Mouse (Mus musculus): ENCODE measurements around the gene Fbxo31. TPM values are rescaled to one million over a fixed set of nuclear protein-coding genes. Genes with fewer than 3 reads are reported as not detected.

Gene Fbxo31
- total RNA-seq, 2 experiments from 2014 or later = 89.8 to 109 TPM

DNA sequence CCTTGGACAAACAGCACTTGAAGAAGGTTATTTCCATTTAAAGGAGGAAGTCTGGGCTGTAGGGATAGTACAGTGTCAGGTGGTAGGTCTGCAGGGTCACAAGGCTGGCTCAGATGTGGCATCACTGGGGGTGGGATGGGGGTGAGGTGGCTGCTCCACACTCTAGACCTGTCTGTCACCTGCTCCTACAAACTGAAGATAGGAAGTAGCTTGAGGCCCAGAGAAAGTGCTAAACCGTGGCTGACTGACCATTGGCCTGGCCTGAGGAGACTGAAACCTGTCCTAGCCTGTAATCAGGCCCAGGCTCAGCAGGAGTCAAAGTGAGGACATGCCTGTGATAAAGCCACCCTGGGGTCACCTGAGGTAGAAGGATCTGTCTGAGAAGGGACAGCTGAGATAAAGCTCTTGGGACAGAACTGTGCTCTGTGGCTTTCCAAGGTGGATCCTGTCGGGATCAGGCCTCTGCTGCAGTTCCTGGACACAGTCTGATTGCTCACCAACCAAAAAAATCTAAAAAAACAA lies 10.7 kb upstream of the Fbxo31 start:
- DNase-seq = no peak

GRCm38 (mm10) chr8:121588750-121589149 lies 10.1 kb upstream of the Fbxo31 start:
- DNase-seq = no peak

GRCm38 (mm10) chr8:121585159-121585825 lies 6.7 kb upstream of the Fbxo31 start:
- peak; percentile 99 for DNase-seq

GRCm38 (mm10) chr8:121584730-121585129 lies 6.1 kb upstream of the Fbxo31 start:
- no peak for DNase-seq

GRCm38 (mm10) chr8:121583653-121584052 lies 5.0 kb upstream of the Fbxo31 start:
- DNase-seq = peak; percentile 59

DNA sequence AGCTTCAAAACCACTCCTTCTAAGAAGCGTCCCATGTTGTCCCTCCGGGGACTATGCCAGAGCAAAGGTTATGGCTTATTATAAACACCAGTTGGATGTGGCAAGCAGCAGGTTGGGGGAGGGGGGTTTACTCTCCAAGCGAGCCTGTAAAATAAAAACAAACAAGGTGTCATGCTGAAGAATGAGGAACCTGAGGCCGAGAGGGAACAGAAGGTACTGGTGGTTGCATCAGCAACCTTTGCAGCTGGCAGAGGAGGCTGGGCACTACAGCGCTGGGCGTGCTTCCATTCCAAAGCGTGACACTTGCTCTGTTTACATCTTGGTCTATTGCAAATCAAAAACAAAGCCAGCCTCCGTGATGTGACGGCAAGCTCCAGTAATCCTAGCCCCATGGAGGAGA lies 1.9 kb upstream of the Fbxo31 start:
- DNase-seq = peak; percentile 62

- no peak for DNase-seq
These were observed 593 bp downstream of the Fbxo31 start for GRCm38 (mm10) chr8:121577751-121578675.

DNA sequence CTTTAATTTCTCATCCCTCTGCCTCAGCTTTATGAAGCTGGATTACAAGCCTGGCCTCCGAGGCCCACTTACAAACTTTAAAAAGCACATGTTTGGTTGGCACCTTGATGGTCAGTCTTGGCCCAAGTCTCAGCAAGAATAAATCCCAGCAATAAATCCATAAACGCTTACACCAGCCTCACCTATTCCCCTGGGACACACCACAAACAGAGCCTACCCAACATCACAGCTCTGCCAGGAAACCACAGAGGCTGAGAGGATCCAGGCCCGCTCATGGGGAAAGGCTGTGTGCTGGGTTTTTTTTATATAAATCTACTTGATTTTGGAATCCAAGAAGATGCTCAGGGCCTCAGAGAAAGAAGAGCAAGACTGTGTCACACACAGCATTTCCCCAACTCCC lies 2.9 kb downstream of the Fbxo31 start:
- no peak for DNase-seq

DNA sequence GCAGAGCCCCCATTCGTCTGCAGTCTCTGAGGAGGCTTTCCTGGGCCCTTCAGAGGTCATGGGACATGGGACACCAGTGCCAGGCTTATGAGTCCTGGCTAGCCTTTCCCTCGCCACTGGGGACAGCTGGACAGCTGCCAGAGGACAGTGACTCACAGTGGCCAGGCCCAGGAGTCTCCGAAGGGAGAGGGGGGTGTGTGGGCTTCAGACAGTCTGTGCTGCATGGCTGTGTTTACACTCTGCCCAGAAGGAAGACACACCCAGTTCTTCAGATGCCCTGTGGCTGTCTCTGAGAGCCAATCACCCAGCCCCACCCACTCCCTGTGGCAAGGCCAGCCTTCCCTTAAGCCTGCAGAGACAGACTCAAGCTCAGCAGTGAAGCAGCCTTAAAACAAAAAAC lies 5.3 kb downstream of the Fbxo31 start:
- DNase-seq = peak; percentile 85

DNA sequence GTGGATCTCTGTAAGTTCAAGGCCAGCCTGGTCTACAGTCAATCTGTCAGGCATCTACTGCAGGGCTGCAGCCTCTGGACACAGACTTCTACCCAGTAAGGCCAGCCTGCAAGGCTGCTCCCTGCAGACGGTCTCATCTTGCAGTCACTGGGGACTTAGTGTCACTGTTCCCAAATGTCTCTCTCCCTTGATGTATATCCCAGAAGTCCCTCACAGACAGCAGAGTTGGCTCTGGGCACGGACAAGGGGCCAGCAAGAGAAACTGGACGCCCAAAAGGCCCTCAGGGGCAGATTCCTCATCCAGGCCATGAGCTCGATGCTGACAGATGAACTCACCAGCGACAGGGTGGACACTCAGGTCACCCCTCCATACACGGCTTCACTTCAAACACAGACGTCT lies 6.5 kb downstream of the Fbxo31 start:
- peak; percentile 76 for DNase-seq

DNA sequence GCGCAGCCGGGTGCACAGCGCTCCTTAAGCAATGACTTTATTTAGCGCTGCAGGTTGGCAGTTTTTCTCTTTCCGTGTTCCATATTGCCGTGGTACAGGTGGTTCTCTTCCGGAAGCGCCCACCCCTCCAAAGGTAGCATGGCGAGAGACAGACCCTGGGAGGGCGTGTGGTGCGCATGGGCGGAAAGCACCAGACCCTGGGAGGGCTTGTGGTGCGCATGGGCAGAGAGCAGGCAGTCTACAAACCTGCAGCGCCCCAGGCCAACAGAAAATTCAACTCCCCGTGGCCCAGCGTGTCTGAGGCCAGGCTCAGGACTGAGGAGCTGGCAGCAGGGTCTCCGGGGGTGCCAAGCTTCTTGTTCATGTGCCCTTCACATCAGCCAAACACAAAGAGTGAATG lies 7.8 kb downstream of the Fbxo31 start:
- DNase-seq = no peak

DNA sequence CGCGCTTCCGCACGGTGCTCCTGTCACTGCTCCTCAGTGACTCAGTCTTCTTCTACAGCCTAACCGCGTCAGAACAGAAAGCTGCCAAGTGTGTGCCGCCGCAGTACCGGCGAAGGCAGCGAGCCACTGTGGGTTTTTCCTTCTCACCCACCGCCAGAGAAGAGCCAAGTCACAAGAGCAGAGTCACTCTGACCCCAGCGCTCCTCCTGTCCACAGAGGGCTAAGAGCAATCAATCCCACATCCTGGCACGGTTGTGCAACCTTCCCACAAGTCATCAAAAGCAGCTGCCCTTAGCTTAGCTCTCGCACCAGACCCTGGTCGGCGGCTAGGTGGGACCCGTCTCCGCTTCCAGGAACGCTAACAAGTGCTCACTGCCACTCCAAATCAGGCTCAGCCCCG lies 8.3 kb downstream of the Fbxo31 start:
- peak; percentile 64 for DNase-seq

DNA sequence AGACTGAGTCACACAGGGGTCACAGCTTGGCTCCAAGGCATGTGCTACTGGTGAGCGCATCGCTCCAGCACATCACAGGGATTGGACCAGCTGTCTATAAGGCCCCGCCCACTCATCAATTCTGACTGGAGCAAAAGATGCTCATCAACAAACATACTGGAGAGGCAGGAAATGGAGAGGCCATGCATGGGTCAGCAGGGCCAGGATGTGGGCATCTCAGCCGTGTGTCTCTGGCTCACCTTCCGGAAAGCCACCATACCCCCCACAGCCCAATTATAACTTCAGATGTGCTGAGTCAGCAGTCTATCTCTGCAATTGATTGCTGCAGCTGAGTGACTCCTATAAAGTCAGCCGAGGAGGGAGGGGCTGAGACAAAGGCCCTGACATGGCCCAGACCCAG lies 10.3 kb downstream of the Fbxo31 start:
- DNase-seq = no peak

DNA sequence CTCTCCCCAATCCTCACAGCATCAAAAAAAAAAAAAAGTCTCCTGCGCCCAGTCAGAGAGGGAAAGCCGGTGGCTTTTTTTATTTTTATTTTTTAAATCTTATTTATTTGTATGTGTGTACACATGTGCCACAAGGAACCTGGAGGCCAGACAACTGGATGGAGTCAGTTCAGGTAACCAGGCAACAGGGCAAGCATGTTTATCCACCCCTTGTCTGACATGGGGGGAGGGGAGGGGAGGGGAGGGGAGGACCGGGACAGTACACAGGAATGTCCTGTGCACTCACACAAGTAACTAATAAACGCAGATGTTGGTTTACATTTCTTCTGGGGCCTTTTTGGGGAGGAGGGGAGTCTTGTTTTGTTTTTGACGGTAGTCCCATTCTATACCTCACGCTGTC lies 14.9 kb downstream of the Fbxo31 start:
- no peak for DNase-seq

GRCm38 (mm10) chr8:121562941-121563351 lies 15.7 kb downstream of the Fbxo31 start:
- peak; percentile 95 for DNase-seq

GRCm38 (mm10) chr8:121561636-121562345 lies 16.8 kb downstream of the Fbxo31 start:
- peak; percentile 67 for DNase-seq

GRCm38 (mm10) chr8:121560432-121561100 lies 18.0 kb downstream of the Fbxo31 start:
- no peak for DNase-seq

GRCm38 (mm10) chr8:121559801-121560200 lies 18.8 kb downstream of the Fbxo31 start:
- DNase-seq = no peak

DNA sequence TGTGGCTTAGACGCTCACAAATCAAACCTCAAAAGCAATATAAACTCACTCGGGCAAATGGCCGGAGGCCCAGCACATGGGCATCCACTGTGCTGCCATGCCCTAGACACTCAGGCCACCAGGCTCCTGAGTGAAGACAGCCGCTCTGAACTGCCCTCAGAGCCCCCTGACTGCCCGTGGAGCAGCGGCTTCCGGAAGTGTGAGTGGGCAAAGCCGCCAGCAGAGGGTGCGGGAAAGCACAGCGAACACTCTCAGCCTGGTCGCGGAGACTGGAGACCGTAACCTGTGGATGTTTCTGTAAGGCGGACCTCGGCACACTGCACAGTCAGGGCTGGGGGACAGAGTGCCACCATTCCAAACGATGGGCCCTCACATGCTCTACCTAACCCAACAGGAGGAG lies 20.1 kb downstream of the Fbxo31 start:
- no peak for DNase-seq

- DNase-seq = no peak
These were observed 20.9 kb downstream of the Fbxo31 start for GRCm38 (mm10) chr8:121557746-121558145.

DNA sequence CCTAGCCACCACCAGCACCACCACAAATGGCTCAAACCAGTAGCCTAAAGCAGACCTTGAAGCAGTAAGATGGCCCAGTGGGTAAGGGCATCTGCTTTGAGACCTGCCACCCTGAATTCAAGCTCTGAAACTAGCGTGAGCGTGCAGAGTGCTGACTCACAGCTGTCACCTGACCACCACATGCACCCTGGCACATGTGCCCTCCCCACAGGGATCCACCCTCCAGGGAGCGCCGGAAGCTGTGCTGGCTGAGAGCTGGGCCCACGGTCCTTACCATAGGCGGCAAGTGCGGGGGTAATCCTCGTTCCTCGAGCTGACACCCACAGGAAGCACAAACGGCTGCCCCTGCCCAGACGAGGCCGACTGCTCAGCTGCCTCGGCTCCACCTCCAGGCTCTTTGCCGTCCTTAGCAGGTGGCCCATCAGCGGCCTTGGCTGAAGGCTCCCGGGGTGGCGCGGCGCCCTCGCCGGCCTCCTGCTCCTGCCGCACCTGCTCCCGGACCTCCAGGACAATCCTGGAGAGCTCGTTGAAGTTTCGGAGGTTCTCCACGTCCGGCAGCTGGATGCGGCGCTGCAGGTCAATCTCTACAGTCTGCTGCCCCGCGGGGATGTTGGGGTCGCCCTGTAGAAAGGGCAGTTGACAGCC lies 24.7 kb downstream of the Fbxo31 start:
- peak; percentile 48 for DNase-seq
